Mouse (Mus musculus) megakaryocyte-erythroid progenitor cell, adult 5-6 weeks (primary cell): ENCODE measurements around the gene Fancm. TPM values are rescaled to one million over a fixed set of nuclear protein-coding genes. Genes with fewer than 3 reads are reported as not detected.
"Not testable (repeated sequence)": the region's sequence is repeated elsewhere in the genome, so short reads cannot be mapped to it uniquely, and the experiment has no call there.

ENCODE experiments used
- ATAC-seq: replicated peaks from 2 replicates; pipeline ENCODE4 v1.8.0; 2016; ENCODE audit warnings: mild to moderate bottlenecking, inconsistent platforms; ENCODE audit not compliant: severe bottlenecking, poor library complexity, low FRiP score, low TSS enrichment
- total RNA-seq, 2 experiments: library from RNA; stranded (forward) in 1 of 2; stranded (reverse) in 1 of 2; fragments of 200-1000, 215-1000 nt in 1 of 2; fragments of >200 nt in 1 of 2; fragmentation: Nextera tagmentation in 1 of 2; gene quantifications; 2 replicates each; pipeline ENCODE4 v1.2.3; 2014 to 2017

Gene Fancm
- total RNA-seq, 2 experiments from 2014 or later, result 24.0 to 31.4 TPM

GRCm38 (mm10) chr12:65113925-65114324, 38.5 kb downstream of the Fancm start:
- no peak for ATAC-seq

GRCm38 (mm10) chr12:65114978-65115377, 39.6 kb downstream of the Fancm start:
- not testable (repeated sequence) for ATAC-seq

- ATAC-seq, result no peak
Measured at GRCm38 (mm10) chr12:65118968-65119367, 43.6 kb downstream of the Fancm start.

- ATAC-seq, result no peak
Measured at GRCm38 (mm10) chr12:65119451-65119850, 44.0 kb downstream of the Fancm start.

- ATAC-seq, result not testable (repeated sequence)
Measured at GRCm38 (mm10) chr12:65136121-65136520, 60.7 kb downstream of the Fancm start.

GRCm38 (mm10) chr12:65172021-65172951, 96.9 kb downstream of the Fancm start, which contains the start of gene Mis18bp1:
Gene Mis18bp1, minus strand, starts transcription at chr12:65172604.
- peak; percentile 99 for ATAC-seq

- ATAC-seq, result not testable (repeated sequence)
Measured at GRCm38 (mm10) chr12:65172959-65173358, 97.6 kb downstream of the Fancm start.

- no peak for ATAC-seq
Measured at GRCm38 (mm10) chr12:65173736-65174135, 98.3 kb downstream of the Fancm start.

Other genes starting within 250 kb of the Fancm start
- gene Gm527, start 157.7 kb upstream of the Fancm start, total RNA-seq (2014; fragmentation: Nextera tagmentation), result 2.7 and 5.4 TPM in 2 replicates
- gene Gm527, start 157.7 kb upstream of the Fancm start, total RNA-seq (2017), result 9.4 and 10.7 TPM in 2 replicates
- gene Klhl28, start 110.1 kb upstream of the Fancm start, total RNA-seq (2014; fragmentation: Nextera tagmentation), result 7.3 and 7.6 TPM in 2 replicates
- gene Klhl28, start 110.1 kb upstream of the Fancm start, total RNA-seq (2017), result 5.2 and 16.8 TPM in 2 replicates
- gene Togaram1, start 109.8 kb upstream of the Fancm start, total RNA-seq (2014; fragmentation: Nextera tagmentation), result 35.6 and 36.1 TPM in 2 replicates
- 40.5 and 64.8 TPM in 2 replicates for gene Togaram1, start 109.8 kb upstream of the Fancm start, total RNA-seq (2017)
- 69.3 and 74.3 TPM in 2 replicates for gene Prpf39, start 39.3 kb upstream of the Fancm start, total RNA-seq (2014; fragmentation: Nextera tagmentation)
- gene Prpf39, start 39.3 kb upstream of the Fancm start, total RNA-seq (2017), result 85.1 and 98.6 TPM in 2 replicates
- 165 and 170 TPM in 2 replicates for gene Fkbp3, start 1.6 kb upstream of the Fancm start, total RNA-seq (2014; fragmentation: Nextera tagmentation)
- 256 and 286 TPM in 2 replicates for gene Fkbp3, start 1.6 kb upstream of the Fancm start, total RNA-seq (2017)
- gene Mis18bp1, start 97.0 kb downstream of the Fancm start, total RNA-seq (2014; fragmentation: Nextera tagmentation), result 44.5 and 58.8 TPM in 2 replicates
- 51.3 and 52.9 TPM in 2 replicates for gene Mis18bp1, start 97.0 kb downstream of the Fancm start, total RNA-seq (2017)
- gene Wdr20rt, start 149.9 kb downstream of the Fancm start, total RNA-seq (2014; fragmentation: Nextera tagmentation), result not detected in 2 replicates
- not detected in 2 replicates for gene Wdr20rt, start 149.9 kb downstream of the Fancm start, total RNA-seq (2017)